Mouse (Mus musculus) small intestine, adult 2 months (tissue): ENCODE data around the gene Gm17490. TPM values are rescaled to one million over a fixed set of nuclear protein-coding genes. Genes with fewer than 3 reads are reported as not detected.

Experiments
- H3K27ac ChIP-seq: fragments of 200-500 bp; 2 replicates; pipeline ENCODE4 v1.5.1; 2012; ENCODE audit warnings: low read depth, low read length, control low read depth, inconsistent platforms; ENCODE audit not compliant: insufficient read depth
- H3K27me3 ChIP-seq: fragments of 200-500 bp; 2 replicates; pipeline ENCODE4 v1.6.1; 2012; ENCODE audit warnings: mild to moderate bottlenecking, moderate library complexity, low read length, inconsistent platforms; ENCODE audit not compliant: control insufficient read depth, insufficient read depth
- H3K36me3 ChIP-seq: fragments of 200-500 bp; 2 replicates; pipeline ENCODE4 v1.6.1; 2012; ENCODE audit warnings: mild to moderate bottlenecking, low read length, control low read depth, inconsistent platforms; ENCODE audit not compliant: control insufficient read depth, insufficient read depth
- H3K4me1 ChIP-seq: fragments of 200-500 bp; 2 replicates; pipeline ENCODE4 v1.6.1; 2012; ENCODE audit warnings: low read length, inconsistent platforms, mixed read lengths; ENCODE audit not compliant: control insufficient read depth, insufficient read depth, insufficient read length
- H3K4me3 ChIP-seq: fragments of 200-500 bp; 2 replicates; pipeline ENCODE4 v1.5.1; 2012; ENCODE audit warnings: low read depth, mild to moderate bottlenecking, control low read depth, inconsistent platforms, low read length, moderate library complexity
- CTCF ChIP-seq: fragments of 200-500 bp; IDR thresholded peaks from 2 replicates; pipeline ENCODE4 v1.5.1; 2012; ENCODE audit warnings: low read depth, mild to moderate bottlenecking, control low read depth, inconsistent platforms, low read length, moderate library complexity, mixed read lengths; ENCODE audit not compliant: insufficient replicate concordance, insufficient read length; ENCODE audit errors: extremely low read depth
- POLR2A ChIP-seq: fragments of 200-500 bp; IDR thresholded peaks from 2 replicates; pipeline ENCODE4 v1.6.1; 2012; ENCODE audit warnings: low read depth, mild to moderate bottlenecking, control low read depth, inconsistent platforms, low read length, moderate library complexity
- whole genome bisulfite sequencing: fragments of 180-500 bp; shearing (Covaris S2); methylation state at CpG from one replicate; pipeline ENCODE4 v1.1.7; 2018; 5-methylcytosine and 5-hydroxymethylcytosine counted together
- polyA plus RNA-seq: library from polyadenylated mRNA; depleted of rRNA; stranded (reverse); fragments of >200 nt; gene quantifications from 2 replicates; pipeline ENCODE4 v1.2.3, GENCODE M21; 2012

Gene Gm17490
- polyA plus RNA-seq, 1 experiment: not detected

DNA sequence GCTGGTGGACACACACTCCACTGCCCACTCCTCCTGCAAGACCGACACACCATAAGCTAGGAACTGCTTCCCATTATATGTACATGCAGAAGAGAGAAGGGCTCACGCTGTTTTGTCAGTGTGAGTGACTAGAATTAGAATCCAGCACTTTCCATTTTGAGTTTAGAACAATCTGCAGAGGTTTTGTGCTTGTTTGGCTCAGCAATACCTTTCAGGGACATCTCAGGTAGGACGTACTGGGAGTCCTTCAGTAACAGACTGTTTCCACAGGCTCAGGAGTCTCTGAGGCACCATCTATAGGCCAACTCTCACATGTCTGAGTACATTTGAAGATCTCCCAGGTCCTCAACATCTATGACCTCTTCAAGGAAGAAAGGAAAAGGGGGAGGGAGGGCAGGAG, 26.1 kb upstream of the Gm17490 start:
- WGBS: 84% methylated on average over 3 of the region's 3 CpGs
- H3K4me1 ChIP-seq: peaks cover 13% of the 10 kb centered on the region; the same call in 1 of the 2 replicates
- no peak overlapping the region for H3K4me3 ChIP-seq
- TF ChIP-seq POLR2A (no peak), CTCF (no peak)
- no peaks in the 10 kb centered on the region for H3K36me3 ChIP-seq
- no peaks in the 10 kb centered on the region for H3K27me3 ChIP-seq
- H3K27ac ChIP-seq: peak overlapping the region; percentile 37; the same call in 1 of the 2 replicates

DNA sequence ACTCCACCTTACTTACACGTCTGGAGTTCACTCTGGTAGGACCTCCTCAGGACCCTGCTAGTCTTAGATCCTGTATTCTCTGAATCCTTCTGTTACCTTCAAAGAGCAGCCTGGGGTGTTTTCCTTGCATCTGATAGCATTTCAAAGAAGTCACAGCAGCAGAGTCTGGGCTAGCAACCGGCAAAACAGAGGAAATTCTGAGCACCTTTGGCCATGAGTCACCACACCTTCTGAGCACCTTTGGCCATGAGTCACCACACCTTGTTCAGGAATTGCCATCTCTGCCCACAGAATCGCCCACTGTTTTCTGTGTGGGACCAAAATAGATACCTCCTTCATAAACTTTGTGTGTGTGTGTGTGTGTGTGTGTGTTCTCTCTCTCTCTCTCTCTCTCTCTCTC, 25.4 kb upstream of the Gm17490 start:
- H3K36me3 ChIP-seq: no peaks in the 10 kb centered on the region
- 19% methylated on average over 3 of the region's 3 CpGs for WGBS
- no peak for TF ChIP-seq POLR2A
- no peak overlapping the region for H3K4me3 ChIP-seq
- no peaks in the 10 kb centered on the region for H3K27me3 ChIP-seq
- H3K4me1 ChIP-seq: peaks cover 13% of the 10 kb centered on the region; the same call in 1 of the 2 replicates
- H3K27ac ChIP-seq: peak overlapping the region; percentile 57

DNA sequence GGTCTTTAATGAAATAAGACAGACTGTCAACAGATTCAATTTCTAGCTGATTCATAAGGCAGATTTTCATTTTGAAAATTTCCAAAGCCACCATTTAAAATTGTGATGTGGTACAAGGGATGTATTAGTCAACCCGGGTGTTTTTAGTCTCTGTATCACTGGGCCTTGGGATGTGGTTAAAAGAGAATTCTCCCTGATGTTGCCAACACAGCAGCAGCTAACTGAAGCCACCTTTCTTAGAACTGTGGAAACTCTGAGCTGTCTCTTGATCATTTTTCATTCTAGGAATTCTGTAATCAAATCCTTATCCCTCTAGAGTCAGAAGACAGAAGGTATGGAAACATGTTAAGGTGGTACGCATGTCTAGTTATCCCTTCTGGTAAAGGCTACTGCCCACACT, 19.2 kb upstream of the Gm17490 start:
- Histone ChIP-seq H3K27ac (no peak overlapping the region), H3K4me3 (no peak overlapping the region), H3K36me3 (no peaks in the 10 kb centered on the region), H3K27me3 (no peaks in the 10 kb centered on the region), H3K4me1 (peaks cover 5% of the 10 kb centered on the region; the same call in 1 of the 2 replicates)
- 86% methylated on average over 2 of the region's 2 CpGs for WGBS
- TF ChIP-seq CTCF (no peak), POLR2A (no peak)

DNA sequence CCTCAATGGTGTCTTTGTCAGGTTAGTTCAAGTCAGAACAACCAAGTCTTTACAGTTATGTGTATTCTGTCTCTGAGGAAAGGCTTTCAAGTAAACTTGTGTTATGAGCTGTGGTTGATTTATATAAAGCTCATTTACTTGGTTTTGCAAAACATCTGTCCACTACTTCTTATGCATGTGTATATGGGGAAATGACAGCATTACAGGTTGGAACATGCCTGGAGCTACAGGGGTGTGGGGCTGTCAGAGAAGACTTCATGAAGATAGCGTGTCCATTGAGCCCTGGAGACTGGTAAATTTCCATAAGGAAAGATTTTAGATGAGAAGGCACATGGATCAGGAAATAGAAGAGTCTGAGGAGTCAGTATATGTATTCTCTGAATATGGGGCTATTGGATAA, 18.0 kb upstream of the Gm17490 start:
- no peak overlapping the region for H3K4me3 ChIP-seq
- no peaks in the 10 kb centered on the region for H3K27me3 ChIP-seq
- H3K4me1 ChIP-seq: peaks cover 5% of the 10 kb centered on the region; the same call in 1 of the 2 replicates
- 76% methylated on average over 1 of the region's 1 CpGs for WGBS
- H3K27ac ChIP-seq: no peak overlapping the region
- H3K36me3 ChIP-seq: no peaks in the 10 kb centered on the region
- TF ChIP-seq CTCF (no peak), POLR2A (no peak)

DNA sequence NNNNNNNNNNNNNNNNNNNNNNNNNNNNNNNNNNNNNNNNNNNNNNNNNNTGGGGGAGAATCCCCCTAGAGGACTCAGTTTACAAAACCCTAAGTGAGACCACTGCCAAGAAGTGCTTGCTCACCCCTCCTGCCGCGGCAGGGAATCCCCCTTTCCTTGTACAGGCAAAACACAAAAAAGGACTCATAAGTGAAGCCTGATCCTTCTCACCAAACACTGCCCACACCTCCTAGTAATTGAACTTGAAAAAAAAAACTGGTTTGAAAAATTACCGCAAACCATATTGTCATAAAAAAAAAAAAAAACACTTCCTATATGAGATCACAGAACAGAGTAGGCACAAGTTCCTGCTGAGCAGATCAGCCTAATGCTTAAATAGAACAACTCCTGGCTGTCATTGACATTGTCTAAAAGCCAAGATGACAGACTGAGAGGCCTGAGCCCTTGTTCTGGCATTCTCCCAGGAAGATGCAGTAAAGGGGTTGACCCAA, 16.4 kb upstream of the Gm17490 start, which contains the start of gene Il2ra:
Gene Il2ra, plus strand, starts transcription at position 357 of the 491 bp plus-strand sequence.
- 63% methylated on average over 3 of the region's 3 CpGs for WGBS
- H3K4me1 ChIP-seq: peaks cover 5% of the 10 kb centered on the region; the same call in 1 of the 2 replicates
- no peaks in the 10 kb centered on the region for H3K27me3 ChIP-seq
- TF ChIP-seq POLR2A: no peak
- no peak for TF ChIP-seq CTCF
- no peaks in the 10 kb centered on the region for H3K36me3 ChIP-seq
- no peak within 1 kb of the TSS for H3K27ac ChIP-seq
- H3K4me3 ChIP-seq: no peak within 1 kb of the TSS

DNA sequence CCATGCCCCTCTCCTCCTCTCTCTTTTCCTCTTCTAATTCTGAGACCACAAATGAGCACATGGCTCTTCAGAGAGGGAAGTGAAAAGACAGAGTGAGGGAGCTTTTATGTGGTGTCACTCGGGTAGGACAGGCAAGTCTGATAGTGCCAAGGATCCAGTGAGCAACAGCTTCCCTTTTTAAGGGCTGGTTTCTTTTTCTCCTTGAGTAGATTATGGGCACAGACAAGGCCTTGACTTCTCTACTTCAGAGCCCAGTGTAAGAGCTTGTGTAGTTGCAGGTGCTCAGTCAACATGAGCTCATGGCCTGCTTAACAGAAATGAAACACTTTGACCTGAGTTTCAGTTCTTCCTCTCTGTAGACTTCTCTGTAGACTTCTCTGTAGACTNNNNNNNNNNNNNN, 11.1 kb upstream of the Gm17490 start:
- H3K4me3 ChIP-seq: no peak overlapping the region
- no peaks in the 10 kb centered on the region for H3K36me3 ChIP-seq
- H3K4me1 ChIP-seq: peaks cover 2% of the 10 kb centered on the region; the same call in 1 of the 2 replicates
- TF ChIP-seq CTCF (no peak), POLR2A (no peak)
- H3K27ac ChIP-seq: peak overlapping the region; percentile 63; the same call in 1 of the 2 replicates
- 51% methylated on average over 1 of the region's 1 CpGs for WGBS
- no peaks in the 10 kb centered on the region for H3K27me3 ChIP-seq

DNA sequence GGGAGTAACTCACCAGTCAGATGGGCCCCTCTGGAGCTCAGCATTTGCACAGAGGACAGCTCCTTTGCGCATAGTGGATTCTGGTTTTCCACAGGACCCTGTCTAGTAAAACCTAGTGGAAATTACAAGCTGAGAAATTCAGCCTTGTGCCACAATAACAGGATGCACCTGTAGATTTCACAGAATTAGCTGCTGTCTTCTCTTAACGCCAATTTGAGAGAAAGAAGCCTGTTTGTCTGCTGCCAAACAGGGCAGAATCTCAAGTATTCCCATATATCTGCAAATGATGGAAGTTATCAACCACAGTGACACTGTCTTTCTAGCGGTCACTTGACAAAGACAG, 10.0 kb upstream of the Gm17490 start:
- Histone ChIP-seq H3K27me3 (no peaks in the 10 kb centered on the region), H3K4me1 (peaks cover under 1% of the 10 kb centered on the region; the same call in 1 of the 2 replicates), H3K27ac (no peak overlapping the region), H3K36me3 (no peaks in the 10 kb centered on the region), H3K4me3 (no peak overlapping the region)
- no peak for TF ChIP-seq CTCF
- TF ChIP-seq POLR2A: no peak
- 72% methylated on average over 3 of the region's 3 CpGs for WGBS
